Mouse (Mus musculus) liver, embryonic 14.5 days (tissue): Measurements from ENCODE around the gene Plac9a.

ENCODE experiments used
- CTCF ChIP-seq: IDR thresholded peaks from 2 replicates; pipeline ENCODE4 v1.5.1; 2016; ENCODE audit warnings: antibody characterized with exemption, low read depth, control low read depth
- EP300 ChIP-seq: IDR thresholded peaks from 2 replicates; pipeline ENCODE4 v1.6.1; 2016; ENCODE audit warnings: antibody characterized with exemption, low read depth

GRCm38 (mm10) chr14:25838411-25838810 lies 64.5 kb downstream of the Plac9a start:
- TF ChIP-seq CTCF (no peak), EP300 (no peak)
